Mouse (Mus musculus): Measurements from ENCODE around the gene Gadl1.
"Not testable (repeated sequence)": the region's sequence is repeated elsewhere in the genome, so short reads cannot be mapped to it uniquely, and the experiment has no call there.

Gene Gadl1

GRCm38 (mm10) chr9:116038275-116038674 is 129.0 kb downstream of the Gadl1 start:
- DNase-seq, result no peak

- no peak for DNase-seq
These were observed 130.7 kb downstream of the Gadl1 start for GRCm38 (mm10) chr9:116039981-116040380.

DNA sequence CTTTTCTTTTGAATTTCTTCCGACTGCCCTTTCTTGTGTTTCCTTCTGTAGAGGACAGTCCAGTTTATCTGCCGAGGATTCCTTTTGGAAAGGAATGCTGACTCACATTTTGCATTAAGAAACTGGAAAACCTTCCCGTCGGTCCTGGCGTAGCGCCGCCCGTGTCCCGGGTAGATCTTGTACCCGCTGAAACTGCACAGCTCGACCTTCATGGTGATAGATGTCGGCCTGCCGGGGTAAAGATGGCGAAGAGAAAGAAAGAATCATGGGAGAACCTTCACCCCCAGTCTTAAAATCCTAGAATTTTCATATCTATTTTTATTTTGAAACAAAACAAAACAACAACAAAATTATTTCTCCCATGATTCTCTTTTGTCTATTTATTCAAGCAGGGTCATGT is 131.6 kb downstream of the Gadl1 start:
- DNase-seq, result not testable (repeated sequence)

DNA sequence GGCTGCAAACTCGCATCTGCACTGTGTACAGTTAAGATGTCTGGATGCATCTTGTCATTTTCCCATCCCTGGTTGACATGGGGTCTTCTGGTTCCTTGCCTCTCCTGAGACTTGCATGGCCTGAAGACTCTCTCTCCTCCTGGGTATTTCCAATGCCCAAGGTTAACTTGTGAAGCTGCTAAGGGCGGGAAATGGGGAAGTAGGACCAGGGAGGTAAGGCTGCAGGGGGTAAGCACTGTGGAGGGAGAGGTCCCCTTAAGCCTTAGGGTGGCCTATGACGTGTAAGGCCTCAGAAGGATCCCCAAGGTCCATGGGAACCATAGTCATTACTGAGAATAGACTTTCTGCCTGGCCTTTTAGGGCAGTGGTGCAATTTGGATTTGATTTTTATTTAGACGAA is 132.1 kb downstream of the Gadl1 start:
- DNase-seq, result no peak

- DNase-seq, result peak; percentile 42
These were observed 132.5 kb downstream of the Gadl1 start for GRCm38 (mm10) chr9:116041787-116042186.

DNA sequence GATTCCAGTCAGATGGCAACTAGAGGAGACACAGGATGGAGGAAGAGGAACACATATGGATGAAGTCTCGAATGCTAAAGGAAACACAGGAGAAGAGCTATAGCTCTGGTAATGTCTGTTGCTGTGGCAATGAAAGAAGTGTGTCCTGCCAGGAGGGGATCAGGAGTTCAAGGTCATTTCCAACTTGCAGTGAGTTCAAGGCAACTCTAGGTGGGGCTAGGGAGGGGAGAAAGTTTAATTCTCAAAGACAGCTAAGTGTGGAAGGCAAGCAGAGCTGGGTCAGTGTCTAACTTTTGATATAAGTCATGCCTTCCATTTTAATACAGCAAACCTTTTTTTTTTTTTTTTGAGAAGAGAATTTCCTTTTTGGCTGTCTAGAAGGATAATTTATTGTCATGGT is 140.7 kb downstream of the Gadl1 start:
- DNase-seq, result no peak

DNA sequence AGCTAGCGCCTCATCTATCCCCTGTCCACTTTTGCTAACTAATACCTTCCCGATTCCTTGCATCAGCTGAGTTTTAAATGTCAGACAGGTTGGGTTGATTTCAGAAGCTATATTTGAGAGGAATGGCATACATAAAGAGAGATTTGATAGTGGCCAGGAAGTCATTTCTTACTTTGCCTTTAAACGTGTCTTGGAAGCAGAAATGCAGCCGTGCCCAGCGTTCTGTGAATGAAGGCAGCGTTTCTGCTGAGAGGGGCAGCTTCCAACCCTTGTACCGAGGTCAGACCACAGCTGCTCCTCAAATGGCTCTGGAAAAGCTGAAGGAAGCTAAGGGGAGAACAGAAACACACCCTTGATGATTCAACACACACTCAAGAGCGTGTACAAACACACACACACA is 144.7 kb downstream of the Gadl1 start:
- DNase-seq, result no peak

DNA sequence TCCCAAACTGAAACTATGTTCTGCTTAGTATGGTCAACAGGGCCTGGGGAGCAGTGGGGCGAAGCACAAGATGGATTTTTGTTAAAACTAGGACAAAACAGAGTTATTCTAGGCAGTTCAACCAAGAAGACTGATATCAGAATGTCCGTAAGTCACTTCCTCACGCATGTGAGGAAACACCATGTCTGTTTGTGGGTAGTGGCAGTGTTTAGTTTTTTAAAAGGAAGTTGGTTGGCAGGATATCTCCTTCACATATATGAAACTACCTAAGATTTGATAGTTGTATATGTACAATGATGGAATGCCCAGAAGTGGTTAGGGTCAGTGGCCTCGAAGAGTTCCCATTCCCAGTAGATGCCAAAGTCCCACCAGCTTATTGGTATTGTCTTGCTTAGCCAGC is 149.2 kb downstream of the Gadl1 start:
- DNase-seq, result no peak

GRCm38 (mm10) chr9:116059156-116059555 is 149.9 kb downstream of the Gadl1 start:
- DNase-seq, result no peak

- no peak for DNase-seq
These were observed 151.4 kb downstream of the Gadl1 start for GRCm38 (mm10) chr9:116060691-116061090.

DNA sequence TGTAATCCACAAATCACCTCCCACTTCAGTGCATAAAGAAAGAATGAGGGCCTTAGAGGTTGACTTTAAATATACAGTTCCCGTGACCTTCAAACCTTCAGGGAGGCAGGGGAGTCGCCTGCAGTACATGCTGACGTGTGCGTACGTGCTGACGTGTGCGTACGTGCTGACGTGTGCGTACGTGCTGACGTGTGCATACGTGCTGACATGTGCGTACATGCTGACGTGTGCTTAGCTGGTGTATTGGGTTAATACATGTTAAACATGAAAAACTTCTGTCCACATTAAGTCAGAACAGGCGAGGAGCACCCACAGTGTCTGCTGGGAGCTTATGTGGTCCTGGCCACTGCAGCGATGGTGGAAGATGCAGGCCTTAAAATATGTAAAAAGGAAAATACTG is 155.5 kb downstream of the Gadl1 start:
- DNase-seq, result no peak

GRCm38 (mm10) chr9:116071561-116071960 is 162.3 kb downstream of the Gadl1 start:
- not testable (repeated sequence) for DNase-seq

DNA sequence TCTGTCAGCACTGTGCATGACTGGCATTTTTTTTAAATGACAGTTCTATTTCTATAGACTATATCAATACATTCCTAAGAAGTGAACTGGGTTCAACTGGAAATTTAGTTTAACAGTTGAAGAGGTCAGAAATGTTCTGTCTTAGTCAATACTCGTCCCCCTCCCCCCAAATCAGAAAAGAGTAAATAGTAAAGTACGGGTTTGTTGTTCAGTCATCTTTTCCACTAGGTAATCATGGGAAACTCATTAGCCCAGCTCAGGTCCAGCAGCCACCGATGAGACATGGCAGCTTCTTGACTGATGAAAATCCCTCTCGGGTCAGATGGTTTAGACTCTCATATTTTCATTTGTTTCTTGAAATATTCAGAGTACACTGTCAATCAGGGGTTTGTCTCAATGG is 166.9 kb downstream of the Gadl1 start:
- no peak for DNase-seq

DNA sequence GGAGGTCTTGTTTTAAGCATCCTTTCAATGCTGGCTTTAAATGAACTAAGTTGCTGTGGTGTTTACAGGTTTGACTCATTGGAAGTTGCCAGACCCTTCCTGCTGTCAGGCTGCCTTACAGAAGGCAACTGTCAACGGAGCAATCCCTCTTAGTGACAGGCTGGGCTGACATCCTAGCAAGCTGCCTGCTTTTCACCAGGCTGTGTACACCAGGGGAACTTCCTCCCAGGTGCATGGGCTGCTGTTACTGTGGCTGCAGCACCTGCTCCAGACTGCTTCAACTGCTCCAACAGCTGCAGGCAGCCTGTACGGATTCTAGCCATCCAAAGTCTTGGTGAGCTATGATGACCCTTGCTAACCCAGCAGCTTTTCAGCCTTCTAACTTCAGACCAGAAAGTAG is 167.7 kb downstream of the Gadl1 start:
- no peak for DNase-seq

DNA sequence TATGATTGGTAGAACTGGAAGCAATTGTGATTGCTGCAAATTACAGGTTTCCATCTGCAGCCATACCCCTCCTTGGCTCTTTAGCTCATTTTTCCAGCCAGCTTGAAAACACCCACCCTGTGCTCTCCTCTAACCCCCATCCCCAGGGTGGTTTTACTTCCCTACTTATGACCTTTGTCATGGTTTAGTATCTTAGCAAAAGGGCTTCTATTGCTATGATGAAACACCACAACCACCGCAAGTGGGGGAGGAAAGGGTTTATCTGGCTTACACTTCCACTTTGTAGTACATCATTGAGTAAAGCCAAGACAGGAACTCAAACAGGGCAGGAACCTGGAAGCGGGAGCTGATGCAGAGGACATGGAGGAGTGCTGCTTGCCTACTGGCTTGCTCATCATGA is 168.2 kb downstream of the Gadl1 start:
- no peak for DNase-seq

DNA sequence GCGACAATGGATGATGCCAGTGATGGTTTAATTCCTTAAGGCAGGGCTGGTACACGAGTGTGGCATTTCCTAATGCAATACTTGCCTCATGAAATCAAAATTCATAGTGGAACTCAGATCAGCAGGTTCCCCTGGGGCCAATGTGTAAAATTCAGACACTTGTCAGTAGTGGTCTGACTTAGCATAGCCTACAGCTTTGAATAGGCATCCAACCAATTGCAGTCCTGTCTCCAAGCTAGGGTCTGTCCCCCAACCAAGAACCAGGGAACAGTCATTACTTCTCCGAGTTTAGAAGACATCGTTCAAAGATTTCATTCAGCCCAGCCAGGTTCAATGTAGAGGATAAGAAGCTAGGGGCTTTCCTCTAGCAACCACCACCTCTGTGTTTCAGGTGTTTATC is 172.5 kb downstream of the Gadl1 start:
- DNase-seq, result no peak

GRCm38 (mm10) chr9:116083300-116083699 is 174.0 kb downstream of the Gadl1 start:
- no peak for DNase-seq

GRCm38 (mm10) chr9:116083726-116084323 is 174.6 kb downstream of the Gadl1 start:
- no peak for DNase-seq

GRCm38 (mm10) chr9:116084324-116084931 is 175.2 kb downstream of the Gadl1 start:
- no peak for DNase-seq

DNA sequence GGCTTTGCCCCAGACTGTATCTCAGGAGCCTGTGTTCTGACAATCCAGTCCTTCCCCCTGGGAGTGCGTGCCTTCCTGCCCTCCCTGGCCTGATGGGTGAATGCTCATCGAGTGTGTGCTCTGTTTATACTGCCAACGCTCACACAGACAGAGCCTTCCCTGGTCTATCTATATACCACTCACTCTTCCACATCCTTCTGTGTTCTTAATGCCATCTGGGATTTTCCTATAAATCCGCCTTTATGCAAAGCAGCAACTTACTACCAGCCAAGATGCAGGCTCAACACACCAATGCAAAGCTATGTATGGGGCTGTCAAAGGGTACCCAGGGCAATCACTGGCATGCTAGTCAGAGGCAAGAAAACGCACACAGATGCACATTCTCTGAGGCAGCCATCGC is 176.7 kb downstream of the Gadl1 start:
- no peak for DNase-seq

DNA sequence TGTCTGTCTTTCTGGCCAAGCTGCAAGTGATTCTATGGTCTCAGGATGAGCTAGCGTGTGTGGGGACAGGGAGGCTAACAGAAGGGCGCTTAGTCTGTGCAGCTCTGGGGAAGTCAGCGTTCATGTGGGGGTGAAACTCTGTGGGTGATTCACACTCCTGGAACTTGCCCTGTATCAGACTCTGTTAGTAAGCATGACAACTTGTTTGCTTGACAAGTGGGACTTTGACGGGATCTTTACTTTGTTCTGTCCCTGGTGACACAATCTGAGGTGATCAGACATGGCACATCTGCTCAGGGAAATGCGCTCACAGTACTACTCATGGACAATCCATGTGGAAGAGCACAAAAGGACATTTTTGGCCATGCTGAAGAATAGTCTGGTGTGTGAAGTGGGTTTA is 178.0 kb downstream of the Gadl1 start:
- DNase-seq, result no peak

- no peak for DNase-seq
These were observed 178.6 kb downstream of the Gadl1 start for GRCm38 (mm10) chr9:116087880-116088279.

DNA sequence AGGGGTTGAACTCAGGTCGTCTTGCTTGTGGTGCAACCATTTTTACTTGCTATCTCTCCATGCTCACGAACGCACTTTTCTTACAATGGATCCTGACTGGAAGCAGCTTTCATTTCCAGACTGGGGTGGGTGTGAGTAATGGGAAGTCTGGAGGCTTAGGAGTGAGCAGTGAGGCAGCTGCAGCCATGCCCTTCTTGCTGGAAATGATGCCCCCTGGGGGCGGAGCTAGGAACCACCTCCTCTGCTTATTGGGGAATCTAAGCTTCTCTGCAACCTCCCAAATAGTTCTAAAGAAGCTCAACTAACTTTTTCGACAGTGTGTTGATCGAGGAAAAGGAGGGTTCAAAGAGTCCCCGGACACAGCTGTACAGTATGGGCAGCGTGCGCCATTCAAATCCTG is 179.7 kb downstream of the Gadl1 start:
- no peak for DNase-seq

GRCm38 (mm10) chr9:116090296-116090695 is 181.0 kb downstream of the Gadl1 start:
- no peak for DNase-seq

All from cerebellum, adult 11-12 months (tissue).